Mouse (Mus musculus) heart, adult 2 months (tissue): Measurements from ENCODE around the gene Gm20683. TPM values are rescaled to one million over a fixed set of nuclear protein-coding genes. Genes with fewer than 3 reads are reported as not detected.

Experiments used
- DNase-seq, 2 experiments: peaks; one replicate each; pipeline ENCODE4 v3.0.0; 2021
- H3K27ac ChIP-seq: fragments of 200-600 bp; 2 replicates; pipeline ENCODE4 v1.8.1; 2022
- H3K27me3 ChIP-seq: fragments of 200-500 bp; 2 replicates; pipeline ENCODE4 v1.6.1; 2012; ENCODE audit warnings: mild to moderate bottlenecking, low read length, inconsistent platforms, mixed read lengths; ENCODE audit not compliant: control insufficient read depth, insufficient read depth
- H3K36me3 ChIP-seq: fragments of 200-500 bp; 2 replicates; pipeline ENCODE4 v1.6.1; 2012; ENCODE audit warnings: low read length, inconsistent platforms; ENCODE audit not compliant: control insufficient read depth, insufficient read depth
- H3K4me1 ChIP-seq: fragments of 200-500 bp; 2 replicates; pipeline ENCODE4 v1.6.1; 2011; ENCODE audit warnings: low read length; ENCODE audit not compliant: control insufficient read depth, insufficient read depth
- H3K4me3 ChIP-seq: fragments of 200-600 bp; 2 replicates; pipeline ENCODE4 v1.8.1; 2022
- H3K79me2 ChIP-seq: fragments of 200-500 bp; replicated peaks from 2 replicates; pipeline ENCODE4 v1.6.1; 2012; ENCODE audit warnings: mild to moderate bottlenecking, inconsistent platforms, low read length, moderate library complexity, mixed read lengths; ENCODE audit not compliant: control insufficient read depth, insufficient read depth
- H3K9ac ChIP-seq: fragments of 200-500 bp; 2 replicates; pipeline ENCODE4 v1.6.1; 2012; ENCODE audit warnings: low read depth, mild to moderate bottlenecking, control low read depth, inconsistent platforms, low read length, mixed read lengths
- CTCF ChIP-seq: fragments of 200-600 bp; IDR thresholded peaks from 2 replicates; pipeline ENCODE4 v1.8.1; 2022; ENCODE audit warnings: antibody characterized with exemption, mild to moderate bottlenecking, moderate library complexity
- EP300 ChIP-seq: fragments of 200-500 bp; IDR thresholded peaks from 2 replicates; pipeline ENCODE4 v1.6.1; 2011; ENCODE audit warnings: low read depth, low read length, control low read depth; ENCODE audit not compliant: insufficient read depth
- POLR2A ChIP-seq: fragments of 200-500 bp; IDR thresholded peaks from 2 replicates; pipeline ENCODE4 v1.6.1; 2011; ENCODE audit warnings: mild to moderate bottlenecking, low read depth, low read length, control low read depth; ENCODE audit not compliant: insufficient read depth
- WGBS: fragments of 180-500 bp; shearing (Covaris S2); methylation state at CpG from one replicate; pipeline ENCODE4 v1.1.7; 2018; 5-methylcytosine and 5-hydroxymethylcytosine counted together
- intact Hi-C: fragments of 180-260 bp; cut with DNase I; formaldehyde crosslinking; loops from one replicate; pipeline ENCODE4 v1.15.1; 2025
- polyA plus RNA-seq: library from polyadenylated mRNA; depleted of rRNA; stranded (reverse); fragments of >200 nt; gene quantifications from 2 replicates; pipeline ENCODE4 v1.2.3, GENCODE M21; 2012
- total RNA-seq, 2 experiments: library from RNA; stranded (reverse); gene quantifications; 2 replicates each; pipeline ENCODE4 v1.2.3; 2021

Gene Gm20683
- total and polyA plus RNA-seq, 3 experiments, result 2.4 to 21.6 (median 2.9) TPM

GRCm38 (mm10) chr17:25833291-25833663, 8.3 kb downstream of the Gm20683 start, which contains the start of gene Stub1:
Gene Stub1 (minus strand): TSS chr17:25833404.
- intact Hi-C loops, result loop anchor here (5.0 kb wide), 1 partner anchor 34 kb away; the partner anchor contains the start of gene Mcrip2
- peaks cover 2% of the 10 kb centered on the region for H3K79me2 ChIP-seq
- TF ChIP-seq EP300 (no peak), CTCF (no peak), POLR2A (no peak; the same call in none of the 2 replicates)
- H3K27me3 ChIP-seq, result no peaks in the 10 kb centered on the region
- H3K4me3 ChIP-seq, result peak within 1 kb of the TSS; percentile 85
- H3K36me3 ChIP-seq, result no peaks in the 10 kb centered on the region; the same call in 1 of the 2 replicates
- WGBS, result under 1% methylated on average over 24 of the region's 24 CpGs
- H3K4me1 ChIP-seq, result peaks cover 28% of the 10 kb centered on the region
- H3K9ac ChIP-seq, result peak within 1 kb of the TSS; percentile 85
- peak; percentile 93 to 94 for DNase-seq
- H3K27ac ChIP-seq, result peak within 1 kb of the TSS; percentile 100

- WGBS, result under 1% methylated on average over 77 of the region's 77 CpGs
- Histone ChIP-seq H3K4me1 (peaks cover 26% of the 10 kb centered on the region), H3K9ac (peak overlapping the region; percentile 85), H3K27me3 (no peaks in the 10 kb centered on the region), H3K4me3 (peak overlapping the region; percentile 85), H3K27ac (peak overlapping the region; percentile 100), H3K36me3 (no peaks in the 10 kb centered on the region; the same call in 1 of the 2 replicates), H3K79me2 (peaks cover 2% of the 10 kb centered on the region)
- DNase-seq, result peak; percentile 100
- TF ChIP-seq POLR2A, result peak; percentile 83; the same call in 1 of the 2 replicates
- TF ChIP-seq EP300, result 0 out of 2 replicates have a peak, but pooled peaks have one; percentile 8
- no peak for TF ChIP-seq CTCF
- intact Hi-C loops, result loop anchor here (5.0 kb wide), 1 partner anchor 35 kb away; the partner anchor contains the start of gene Mcrip2
Observed at GRCm38 (mm10) chr17:25832436-25833290, 8.9 kb downstream of the Gm20683 start.

DNA sequence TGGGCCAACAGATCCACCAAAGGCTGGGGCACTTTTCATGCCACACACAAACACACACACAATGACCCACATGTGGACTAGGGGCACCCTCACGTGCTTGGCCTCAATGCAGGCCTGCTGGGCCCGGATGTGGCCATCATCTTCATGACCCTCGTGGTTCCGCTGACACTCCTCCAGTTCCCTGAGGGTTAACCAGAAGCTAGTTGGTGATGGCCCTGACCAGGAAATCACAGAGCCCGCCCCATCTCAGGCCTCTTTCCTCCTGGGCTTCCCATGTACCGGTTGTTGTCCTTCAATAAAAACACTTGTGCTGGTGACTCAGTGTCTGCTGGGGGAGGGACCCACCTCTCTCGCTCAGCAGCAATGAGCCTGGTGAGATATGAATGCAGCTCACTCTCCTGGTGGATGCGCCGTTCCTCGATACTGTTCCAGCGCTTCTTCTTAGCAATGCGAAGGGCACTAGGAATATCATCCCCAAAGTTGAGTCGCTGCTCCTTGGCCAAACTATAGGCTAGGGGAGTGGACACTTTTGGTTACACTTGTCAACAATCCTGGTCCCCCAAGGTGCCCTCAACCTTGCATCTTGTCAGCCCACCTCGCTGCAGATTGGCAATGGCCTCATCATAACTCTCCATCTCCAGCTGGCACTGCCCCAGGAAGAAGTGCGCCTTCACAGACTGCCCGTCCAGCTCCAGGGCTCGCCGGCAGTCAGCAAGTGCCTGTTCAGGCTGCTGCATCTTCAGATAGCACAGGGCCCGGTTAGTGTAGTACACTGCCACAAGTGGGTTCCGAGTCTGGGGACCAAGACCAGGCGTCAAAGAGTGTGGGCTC, 9.9 kb downstream of the Gm20683 start:
- peaks cover 2% of the 10 kb centered on the region for H3K79me2 ChIP-seq
- no peak for DNase-seq
- peaks cover 23% of the 10 kb centered on the region for H3K4me1 ChIP-seq
- H3K9ac ChIP-seq, result peak overlapping the region; percentile 85
- 28% methylated on average over 21 of the region's 21 CpGs for WGBS
- peak overlapping the region; percentile 100 for H3K27ac ChIP-seq
- H3K36me3 ChIP-seq, result no peaks in the 10 kb centered on the region; the same call in 1 of the 2 replicates
- intact Hi-C loops, result loop anchor here (5.0 kb wide), 1 partner anchor 36 kb away; the partner anchor contains the start of gene Mcrip2
- peak overlapping the region; percentile 85 for H3K4me3 ChIP-seq
- H3K27me3 ChIP-seq, result no peaks in the 10 kb centered on the region
- TF ChIP-seq EP300 (no peak), POLR2A (0 out of 2 replicates have a peak, but pooled peaks have one; percentile 10)

GRCm38 (mm10) chr17:25830806-25831431, 10.6 kb downstream of the Gm20683 start:
- Histone ChIP-seq H3K4me1 (peaks cover 20% of the 10 kb centered on the region), H3K27me3 (no peaks in the 10 kb centered on the region), H3K79me2 (peaks cover 2% of the 10 kb centered on the region), H3K4me3 (no peak overlapping the region), H3K36me3 (no peaks in the 10 kb centered on the region; the same call in 1 of the 2 replicates), H3K27ac (no peak overlapping the region), H3K9ac (no peak overlapping the region)
- no peak for DNase-seq
- intact Hi-C loops, result loop anchor here (5.0 kb wide), 1 partner anchor 36 kb away; the partner anchor contains the start of gene Mcrip2
- TF ChIP-seq POLR2A (no peak), CTCF (no peak), EP300 (no peak)
- 84% methylated on average over 14 of the region's 14 CpGs for WGBS

DNA sequence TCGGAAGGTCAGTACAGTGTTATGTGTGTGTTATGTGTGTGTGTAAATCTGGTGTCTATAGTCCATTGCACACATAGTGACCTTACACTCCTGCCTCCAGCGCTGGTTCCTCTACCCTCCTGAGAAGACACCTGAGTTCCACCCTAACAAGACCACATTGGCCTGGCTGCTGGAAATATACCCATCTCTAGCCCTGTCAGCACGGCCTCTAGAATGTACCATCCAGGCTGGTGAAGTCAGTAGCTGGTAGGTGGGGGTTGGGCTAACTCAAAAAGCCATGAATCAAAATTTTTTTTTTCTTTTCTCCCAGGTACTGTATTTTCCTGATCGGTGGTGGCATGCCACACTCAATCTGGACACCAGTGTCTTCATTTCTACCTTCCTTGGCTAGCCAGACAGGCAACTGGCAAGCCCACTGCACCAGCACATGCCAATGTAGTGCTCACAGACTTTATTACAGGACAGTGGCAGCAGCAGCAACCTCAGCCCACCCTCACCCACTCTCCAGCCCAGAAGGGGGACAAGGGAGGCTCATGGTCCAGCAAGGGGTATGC, 11.3 kb downstream of the Gm20683 start:
- H3K79me2 ChIP-seq, result peaks cover 1% of the 10 kb centered on the region
- no peaks in the 10 kb centered on the region; the same call in 1 of the 2 replicates for H3K36me3 ChIP-seq
- H3K4me1 ChIP-seq, result peaks cover 16% of the 10 kb centered on the region
- TF ChIP-seq EP300, result no peak
- TF ChIP-seq POLR2A, result no peak
- no peak for TF ChIP-seq CTCF
- 81% methylated on average over 4 of the region's 4 CpGs for WGBS
- no peak for DNase-seq
- H3K27ac ChIP-seq, result no peak overlapping the region
- intact Hi-C loops, result loop anchor here (5.0 kb wide), 1 partner anchor 37 kb away; the partner anchor contains the start of gene Mcrip2
- H3K4me3 ChIP-seq, result no peak overlapping the region
- H3K9ac ChIP-seq, result no peak overlapping the region
- H3K27me3 ChIP-seq, result no peaks in the 10 kb centered on the region
